Mouse (Mus musculus): ENCODE results near the gene Insyn1.

DNA sequence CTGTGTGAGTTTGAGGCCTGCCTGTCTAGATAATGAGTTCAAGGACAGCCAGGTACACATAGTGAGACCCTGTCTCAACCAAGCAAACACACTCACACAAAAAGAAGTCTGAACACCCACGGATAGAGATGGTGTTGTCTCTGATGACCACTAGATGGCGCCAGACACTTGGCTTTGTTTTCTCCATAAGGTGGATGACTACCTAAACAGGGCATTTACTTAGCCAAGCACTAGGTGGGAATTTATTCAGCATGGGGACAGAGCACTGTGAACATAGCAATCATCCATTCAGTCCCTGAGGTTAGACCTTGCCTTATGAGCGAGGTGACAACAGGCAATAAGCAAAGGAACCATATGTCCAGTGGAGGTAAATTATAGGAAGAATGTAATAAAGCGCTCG is 51.5 kb downstream of the Insyn1 start:
- TF ChIP-seq POLR2A (IDR thresholded peaks at IDR 0.05; ENCODE audit: low read depth, low read length) (no peak), CTCF (conservative IDR thresholded peaks at IDR 0.05; ENCODE audit: insufficient read depth, insufficient read length, low read depth, low read length) (peak; percentile 68)

Measured in kidney, adult 2 months (tissue).